Mouse (Mus musculus): ENCODE results near the gene Sec24c. TPM values are rescaled to one million over a fixed set of nuclear protein-coding genes. Genes with fewer than 3 reads are reported as not detected.
A peak's percentile ranks its signal among the peaks of the same experiment; 100 is the strongest.

Sec24c gene
- polyA plus RNA-seq, 1 experiment, result 49.6 TPM

GRCm38 (mm10) chr14:20639918-20640619, 34.0 kb upstream of the Sec24c start:
- Histone ChIP-seq H3K4me1 (ENCODE audit: control insufficient read depth, insufficient read depth, low read length) (no peaks in the 10 kb centered on the region), H3K4me3 (replicated peaks; ENCODE audit: control insufficient read depth, low read depth, low read length) (peak overlapping the region; percentile 87), H3K27ac (ENCODE audit: control insufficient read depth, insufficient read depth, low read depth, low read length, poor library complexity) (peak overlapping the region; percentile 66)
- 2% methylated on average over 16 of the region's 16 CpGs for WGBS
- TF ChIP-seq CTCF (IDR thresholded peaks at IDR 0.05; ENCODE audit: control insufficient read depth, insufficient read depth, low read length), result no peak
- no peak for TF ChIP-seq POLR2A (IDR thresholded peaks at IDR 0.05; ENCODE audit: borderline replicate concordance, control insufficient read depth, low read depth, low read length)

DNA sequence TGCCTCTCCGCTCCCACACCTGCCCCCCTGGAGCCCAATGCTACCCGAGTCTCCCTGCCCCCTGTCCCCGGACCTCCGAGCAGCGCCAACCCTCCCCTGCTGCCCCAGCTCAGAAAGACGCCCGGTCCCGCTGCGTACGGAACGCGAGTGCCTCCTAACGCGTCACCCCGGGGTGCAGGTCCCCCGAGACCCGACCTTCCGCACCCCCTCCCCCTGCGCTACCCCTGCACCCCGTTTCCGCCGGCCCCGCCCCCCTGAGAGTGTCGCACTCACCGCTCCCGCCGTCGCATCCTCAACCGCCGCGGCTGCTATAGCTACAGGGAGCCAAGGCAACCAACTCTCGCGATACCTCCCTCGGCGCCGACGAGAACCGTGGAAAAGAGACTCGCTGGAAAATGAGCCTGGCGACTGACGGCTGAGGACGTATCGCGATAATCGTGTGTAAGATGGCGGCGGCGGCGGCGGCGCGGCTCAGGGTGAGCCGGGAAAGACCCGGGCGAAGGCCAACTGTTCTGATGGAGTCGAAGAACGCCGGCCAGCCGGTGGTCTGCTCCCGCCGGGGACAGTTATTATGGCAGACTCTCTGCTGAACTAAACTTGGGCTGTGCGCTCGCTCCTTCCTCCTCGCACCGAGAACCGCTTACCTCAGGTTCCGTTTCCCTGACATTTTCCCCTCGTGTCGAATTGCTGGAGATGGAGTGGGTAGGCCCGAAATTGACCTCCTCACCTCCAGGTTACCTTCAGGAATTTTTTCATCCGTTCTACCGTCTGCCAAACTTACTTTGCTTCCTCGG, 33.3 kb upstream of the Sec24c start, which contains the start of gene Usp54:
TSS of gene Usp54 (minus strand) at position 420 of the 794 bp plus-strand sequence.
- TF ChIP-seq CTCF (IDR thresholded peaks at IDR 0.05; ENCODE audit: control insufficient read depth, insufficient read depth, low read length), result no peak
- peak; percentile 87 for TF ChIP-seq POLR2A (IDR thresholded peaks at IDR 0.05; ENCODE audit: borderline replicate concordance, control insufficient read depth, low read depth, low read length)
- under 1% methylated on average over 73 of the region's 73 CpGs for WGBS
- Histone ChIP-seq H3K4me3 (replicated peaks; ENCODE audit: control insufficient read depth, low read depth, low read length) (peak within 1 kb of the TSS; percentile 87), H3K27ac (ENCODE audit: control insufficient read depth, insufficient read depth, low read depth, low read length, poor library complexity) (peak within 1 kb of the TSS; percentile 71), H3K4me1 (ENCODE audit: control insufficient read depth, insufficient read depth, low read length) (no peaks in the 10 kb centered on the region)

DNA sequence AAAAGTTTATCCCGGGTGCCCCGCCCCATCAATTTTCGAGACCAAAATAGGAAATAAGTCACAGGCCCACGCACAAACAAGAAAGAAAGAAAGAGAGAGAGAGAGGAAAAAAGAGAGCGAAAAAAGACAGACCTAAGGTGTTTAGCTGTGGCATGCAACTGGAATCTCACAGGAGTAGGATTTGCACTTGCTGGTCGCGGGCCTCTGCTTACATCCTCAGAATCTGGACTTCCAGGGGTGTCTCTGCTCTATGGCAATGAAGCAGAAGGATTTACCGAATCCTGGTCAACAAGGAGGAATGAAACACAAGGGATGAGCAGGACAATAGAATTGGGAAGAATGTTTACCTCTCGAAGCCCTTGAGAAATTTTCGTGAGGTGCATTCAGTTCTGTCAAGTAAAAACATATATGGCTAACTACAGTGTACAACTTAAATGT, 32.7 kb upstream of the Sec24c start:
- H3K27ac ChIP-seq (ENCODE audit: control insufficient read depth, insufficient read depth, low read depth, low read length, poor library complexity), result peak overlapping the region; percentile 71; the same call in 1 of the 2 replicates
- 15% methylated on average over 10 of the region's 10 CpGs for WGBS
- no peaks in the 10 kb centered on the region for H3K4me1 ChIP-seq (ENCODE audit: control insufficient read depth, insufficient read depth, low read length)
- TF ChIP-seq POLR2A (IDR thresholded peaks at IDR 0.05; ENCODE audit: borderline replicate concordance, control insufficient read depth, low read depth, low read length), result no peak
- no peak for TF ChIP-seq CTCF (IDR thresholded peaks at IDR 0.05; ENCODE audit: control insufficient read depth, insufficient read depth, low read length)
- peak overlapping the region; percentile 87 for H3K4me3 ChIP-seq (replicated peaks; ENCODE audit: control insufficient read depth, low read depth, low read length)

DNA sequence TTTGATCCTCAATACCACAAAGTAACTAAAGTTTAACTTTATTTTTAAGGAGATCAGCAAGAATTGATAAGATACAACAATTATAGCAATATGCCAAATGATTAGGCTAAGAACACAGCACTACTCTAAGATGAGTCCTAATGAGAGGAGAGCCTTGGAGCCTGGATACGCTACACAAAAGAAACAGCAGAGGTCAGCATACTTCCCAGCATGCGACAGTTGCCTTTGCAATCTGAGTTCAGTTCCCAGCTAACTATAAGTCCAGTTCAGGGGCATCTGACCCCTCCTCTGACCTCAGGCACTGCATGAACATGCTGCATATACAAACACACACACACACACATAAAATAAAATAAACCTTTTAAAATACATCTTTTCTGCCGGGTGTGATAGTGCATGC, 28.6 kb upstream of the Sec24c start:
- WGBS, result 54% methylated on average over 3 of the region's 3 CpGs
- no peak overlapping the region for H3K27ac ChIP-seq (ENCODE audit: control insufficient read depth, insufficient read depth, low read depth, low read length, poor library complexity)
- no peaks in the 10 kb centered on the region for H3K4me1 ChIP-seq (ENCODE audit: control insufficient read depth, insufficient read depth, low read length)
- no peak overlapping the region for H3K4me3 ChIP-seq (replicated peaks; ENCODE audit: control insufficient read depth, low read depth, low read length)
- TF ChIP-seq CTCF (IDR thresholded peaks at IDR 0.05; ENCODE audit: control insufficient read depth, insufficient read depth, low read length) (no peak), POLR2A (IDR thresholded peaks at IDR 0.05; ENCODE audit: borderline replicate concordance, control insufficient read depth, low read depth, low read length) (no peak)

GRCm38 (mm10) chr14:20646381-20646780, 27.7 kb upstream of the Sec24c start:
- no peak overlapping the region for H3K4me3 ChIP-seq (replicated peaks; ENCODE audit: control insufficient read depth, low read depth, low read length)
- no peaks in the 10 kb centered on the region for H3K4me1 ChIP-seq (ENCODE audit: control insufficient read depth, insufficient read depth, low read length)
- no peak for TF ChIP-seq CTCF (IDR thresholded peaks at IDR 0.05; ENCODE audit: control insufficient read depth, insufficient read depth, low read length)
- TF ChIP-seq POLR2A (IDR thresholded peaks at IDR 0.05; ENCODE audit: borderline replicate concordance, control insufficient read depth, low read depth, low read length), result no peak
- H3K27ac ChIP-seq (ENCODE audit: control insufficient read depth, insufficient read depth, low read depth, low read length, poor library complexity), result no peak overlapping the region

GRCm38 (mm10) chr14:20651000-20651399, 23.1 kb upstream of the Sec24c start:
- Histone ChIP-seq H3K27ac (ENCODE audit: control insufficient read depth, insufficient read depth, low read depth, low read length, poor library complexity) (no peak overlapping the region), H3K4me3 (replicated peaks; ENCODE audit: control insufficient read depth, low read depth, low read length) (no peak overlapping the region), H3K4me1 (ENCODE audit: control insufficient read depth, insufficient read depth, low read length) (peaks cover 3% of the 10 kb centered on the region)
- TF ChIP-seq POLR2A (IDR thresholded peaks at IDR 0.05; ENCODE audit: borderline replicate concordance, control insufficient read depth, low read depth, low read length) (no peak), CTCF (IDR thresholded peaks at IDR 0.05; ENCODE audit: control insufficient read depth, insufficient read depth, low read length) (no peak)
- 85% methylated on average over 2 of the region's 2 CpGs for WGBS

DNA sequence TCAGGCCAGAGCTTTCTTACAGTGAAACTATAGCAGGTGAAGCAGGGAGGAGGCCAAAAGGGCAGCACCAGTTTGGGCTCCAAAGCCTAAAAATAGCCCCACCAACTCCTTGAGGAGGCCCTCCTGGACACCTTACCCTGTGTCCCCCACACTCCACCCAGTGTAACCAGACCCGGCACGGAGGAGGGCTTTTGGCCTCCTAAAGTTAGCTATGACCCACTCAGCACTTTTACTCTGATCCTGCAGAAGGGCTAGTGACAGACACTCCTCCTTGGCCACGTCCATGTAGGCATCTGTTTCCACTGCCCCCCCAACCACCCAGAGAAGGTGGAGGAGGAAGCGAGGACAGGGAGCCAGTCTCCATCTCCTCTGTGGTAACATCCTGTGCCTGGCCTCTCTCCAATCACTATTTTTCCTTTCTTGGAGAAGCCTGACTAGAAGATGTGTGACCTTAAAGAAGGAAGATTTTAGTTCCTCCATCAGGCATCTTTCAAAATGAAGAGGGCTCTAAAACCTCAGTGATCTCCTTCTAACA, 22.3 kb upstream of the Sec24c start:
- Histone ChIP-seq H3K4me3 (replicated peaks; ENCODE audit: control insufficient read depth, low read depth, low read length) (no peak overlapping the region), H3K27ac (ENCODE audit: control insufficient read depth, insufficient read depth, low read depth, low read length, poor library complexity) (no peak overlapping the region), H3K4me1 (ENCODE audit: control insufficient read depth, insufficient read depth, low read length) (peaks cover 3% of the 10 kb centered on the region)
- TF ChIP-seq CTCF (IDR thresholded peaks at IDR 0.05; ENCODE audit: control insufficient read depth, insufficient read depth, low read length) (no peak), POLR2A (IDR thresholded peaks at IDR 0.05; ENCODE audit: borderline replicate concordance, control insufficient read depth, low read depth, low read length) (no peak)
- WGBS, result 55% methylated on average over 4 of the region's 4 CpGs
